Mouse (Mus musculus) E14TG2a.4 (cell line): ENCODE results near the gene Actn3.
"Not testable (repeated sequence)": the region's sequence is repeated elsewhere in the genome, so short reads cannot be mapped to it uniquely, and the experiment has no call there.

ENCODE experiments used
- H3K27me3 ChIP-seq: 2 replicates; pipeline ENCODE4 v1.6.1; 2014; ENCODE audit warnings: low read length, control low read depth; ENCODE audit not compliant: insufficient read depth
- H3K36me3 ChIP-seq: 2 replicates; pipeline ENCODE4 v1.6.1; 2014; ENCODE audit warnings: low read length, control low read depth; ENCODE audit not compliant: insufficient read depth
- H3K4me1 ChIP-seq: replicated peaks from 2 replicates; pipeline ENCODE4 v1.6.1; 2014; ENCODE audit warnings: low read depth, low read length, control low read depth
- H3K4me3 ChIP-seq: replicated peaks from 2 replicates; pipeline ENCODE4 v1.5.1; 2014; ENCODE audit warnings: mild to moderate bottlenecking, low read length
- H3K9me3 ChIP-seq: 2 replicates; pipeline ENCODE4 v1.6.1; 2014; ENCODE audit warnings: low read length, control low read depth
- CTCF ChIP-seq: conservative IDR thresholded peaks from 2 replicates; pipeline ENCODE4 v1.5.1; 2014; ENCODE audit warnings: low read length
- NANOG ChIP-seq: IDR thresholded peaks from 2 replicates; pipeline ENCODE4 v1.6.1; 2014; ENCODE audit warnings: borderline replicate concordance, low read length, mixed read lengths
- POU5F1 ChIP-seq: IDR thresholded peaks from 2 replicates; pipeline ENCODE4 v1.6.1; 2014; ENCODE audit warnings: low read length, borderline replicate concordance

Actn3 gene

DNA sequence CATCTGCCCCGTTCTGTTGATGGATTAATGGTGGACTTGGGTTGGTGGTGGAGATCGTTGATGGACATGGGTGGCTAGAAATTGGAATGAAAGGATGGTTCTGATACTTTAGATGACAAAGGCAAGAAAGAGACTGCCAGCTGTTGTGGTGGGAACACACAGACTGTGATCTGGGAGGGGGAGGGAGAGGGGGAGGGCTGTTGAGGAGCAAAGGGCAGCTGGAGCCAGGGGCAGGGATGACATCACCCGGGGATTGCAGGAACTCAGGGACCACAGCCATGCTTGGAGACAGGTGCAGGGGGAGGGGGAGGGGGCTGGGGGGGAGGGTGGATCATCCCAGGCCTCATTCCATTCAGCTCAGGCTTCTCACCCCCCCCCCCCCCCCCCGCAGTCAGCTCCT is 1.5 kb downstream of the Actn3 start:
- TF ChIP-seq NANOG = no peak
- no peak for TF ChIP-seq POU5F1
- no peak for TF ChIP-seq CTCF
- Histone ChIP-seq H3K4me3 (no peak overlapping the region), H3K36me3 (peaks cover 27% of the 10 kb centered on the region), H3K9me3 (no peaks in the 10 kb centered on the region), H3K27me3 (peaks cover 4% of the 10 kb centered on the region; the same call in 1 of the 2 replicates), H3K4me1 (peaks cover 70% of the 10 kb centered on the region)

- peaks cover 30% of the 10 kb centered on the region for H3K36me3 ChIP-seq
- H3K4me3 ChIP-seq, H3K27me3 ChIP-seq, H3K9me3 ChIP-seq: not testable (repeated sequence)
- peaks cover 56% of the 10 kb centered on the region for H3K4me1 ChIP-seq
- 0 out of 2 replicates have a peak, but pooled peaks have one; percentile 9 for TF ChIP-seq NANOG
These were observed 3.1 kb downstream of the Actn3 start for GRCm38 (mm10) chr19:4874613-4875012.

- Histone ChIP-seq H3K9me3 (no peaks in the 10 kb centered on the region), H3K36me3 (peaks cover 49% of the 10 kb centered on the region), H3K27me3 (peaks cover 4% of the 10 kb centered on the region; the same call in 1 of the 2 replicates), H3K4me3 (peak overlapping the region; percentile 61), H3K4me1 (peaks cover 35% of the 10 kb centered on the region)
- TF ChIP-seq CTCF (no peak), POU5F1 (no peak), NANOG (no peak)
These were observed 12.6 kb downstream of the Actn3 start for GRCm38 (mm10) chr19:4865147-4865546.

GRCm38 (mm10) chr19:4863048-4863447 is 14.7 kb downstream of the Actn3 start:
- no peak for TF ChIP-seq POU5F1
- TF ChIP-seq NANOG = no peak
- no peak for TF ChIP-seq CTCF
- H3K9me3 ChIP-seq = no peaks in the 10 kb centered on the region
- peaks cover 36% of the 10 kb centered on the region for H3K4me1 ChIP-seq
- no peak overlapping the region for H3K4me3 ChIP-seq
- H3K36me3 ChIP-seq = peaks cover 57% of the 10 kb centered on the region
- peaks cover 4% of the 10 kb centered on the region; the same call in 1 of the 2 replicates for H3K27me3 ChIP-seq

DNA sequence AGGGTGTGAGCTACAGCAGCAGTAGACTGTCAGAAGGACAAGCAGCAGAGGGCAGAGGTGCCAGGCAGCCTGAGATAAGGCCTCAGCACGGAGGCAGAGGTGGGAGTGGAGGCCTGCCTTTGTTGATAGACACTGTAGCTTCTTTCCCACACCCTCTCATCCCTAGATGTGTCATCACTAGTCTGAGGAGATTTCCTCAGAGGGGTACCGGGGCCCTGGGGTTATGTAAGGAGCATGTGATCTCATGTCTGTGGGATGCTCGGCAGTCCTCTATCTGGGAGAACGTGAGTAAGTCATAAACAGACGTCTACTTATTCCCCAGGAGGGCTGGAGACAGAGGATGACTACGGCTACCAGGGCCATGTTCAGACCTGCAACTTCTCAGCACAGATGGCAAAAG is 18.6 kb downstream of the Actn3 start:
- Histone ChIP-seq H3K27me3 (peaks cover 20% of the 10 kb centered on the region), H3K36me3 (peaks cover 78% of the 10 kb centered on the region), H3K4me3 (no peak overlapping the region), H3K9me3 (no peaks in the 10 kb centered on the region), H3K4me1 (peaks cover 32% of the 10 kb centered on the region)
- TF ChIP-seq NANOG (no peak), POU5F1 (no peak), CTCF (no peak)

- TF ChIP-seq POU5F1 = no peak
- no peak for TF ChIP-seq NANOG
These were observed 21.8 kb downstream of the Actn3 start for GRCm38 (mm10) chr19:4855951-4856350.

GRCm38 (mm10) chr19:4855470-4855820 is 22.3 kb downstream of the Actn3 start:
- Histone ChIP-seq H3K4me3 (peak overlapping the region; percentile 83), H3K27me3 (peaks cover 20% of the 10 kb centered on the region), H3K36me3 (peaks cover 43% of the 10 kb centered on the region), H3K4me1 (peaks cover 51% of the 10 kb centered on the region), H3K9me3 (no peaks in the 10 kb centered on the region)
- TF ChIP-seq CTCF = no peak
- no peak for TF ChIP-seq NANOG
- TF ChIP-seq POU5F1 = no peak

More at GRCm38 (mm10) chr19:4855951-4856350, 21.8 kb downstream of the Actn3 start:
- Histone ChIP-seq H3K4me3 (peak overlapping the region; percentile 83; the same call in 1 of the 2 replicates), H3K9me3 (no peaks in the 10 kb centered on the region), H3K4me1 (peaks cover 46% of the 10 kb centered on the region), H3K27me3 (peaks cover 20% of the 10 kb centered on the region), H3K36me3 (peaks cover 48% of the 10 kb centered on the region)

DNA sequence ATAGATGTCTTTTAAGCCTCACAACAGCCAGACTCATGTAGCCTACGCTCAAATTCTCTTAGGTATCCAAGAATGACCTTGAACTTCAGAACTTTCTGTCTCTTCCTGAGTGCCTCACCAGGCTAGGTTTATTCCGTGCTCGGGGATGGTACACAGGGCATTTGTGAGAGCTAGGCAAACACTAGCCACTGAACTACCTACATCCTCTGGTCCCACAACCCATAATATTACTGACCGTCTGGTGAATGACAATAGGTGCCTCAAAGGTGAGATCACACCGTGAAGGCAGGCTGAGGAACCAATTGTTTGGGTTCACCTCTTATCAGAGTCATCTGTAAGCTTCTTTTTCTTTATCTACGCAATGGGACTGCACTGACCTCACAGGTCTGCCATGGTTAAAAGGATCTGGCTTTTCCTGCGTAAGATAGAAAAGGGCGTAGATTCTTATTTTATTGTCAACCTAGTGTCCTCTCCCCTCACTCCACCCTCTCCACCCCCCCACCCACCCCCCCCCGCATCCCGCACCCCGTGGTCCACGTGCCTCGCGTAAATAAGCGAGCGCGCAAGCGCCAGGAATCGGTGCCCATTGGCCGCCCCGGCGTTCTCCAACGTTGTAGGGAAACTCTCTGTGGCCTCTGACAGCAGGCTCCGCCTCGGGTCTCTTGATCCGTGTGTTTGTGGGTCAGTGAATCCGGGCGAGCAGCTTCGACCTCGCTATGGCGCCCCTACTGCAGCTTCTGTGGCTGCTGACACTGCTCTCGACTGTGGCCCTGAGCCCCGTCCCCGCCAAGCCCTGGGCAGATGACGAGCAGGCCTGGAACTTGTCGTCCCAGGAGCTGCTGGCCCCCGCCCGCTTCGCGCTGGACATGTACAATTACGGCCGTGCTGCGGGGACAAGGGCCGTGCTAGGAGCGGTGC is 22.9 kb downstream of the Actn3 start, which contains the start of gene Ctsf:
TSS of gene Ctsf (plus strand) at position 579 of the 918 bp plus-strand sequence.
- Histone ChIP-seq H3K36me3 (peaks cover 37% of the 10 kb centered on the region), H3K4me3 (peak within 1 kb of the TSS; percentile 83), H3K9me3 (no peaks in the 10 kb centered on the region), H3K4me1 (peaks cover 57% of the 10 kb centered on the region), H3K27me3 (peaks cover 20% of the 10 kb centered on the region)
- TF ChIP-seq NANOG (no peak), POU5F1 (no peak), CTCF (no peak)

GRCm38 (mm10) chr19:4850281-4850680 is 27.4 kb downstream of the Actn3 start:
- Histone ChIP-seq H3K4me3 (peak overlapping the region; percentile 8), H3K27me3 (peaks cover 3% of the 10 kb centered on the region), H3K4me1 (peaks cover 70% of the 10 kb centered on the region), H3K9me3 (no peaks in the 10 kb centered on the region), H3K36me3 (no peaks in the 10 kb centered on the region)
- TF ChIP-seq NANOG (no peak), CTCF (no peak)
